Mouse (Mus musculus) liver, embryonic 14.5 days (tissue): Measurements from ENCODE around the gene Peli1. TPM values are rescaled to one million over a fixed set of nuclear protein-coding genes. Genes with fewer than 3 reads are reported as not detected.

Source experiments
- ATAC-seq: fragments of 200-750 bp; cut with Nextera tagmentation; 2 replicates; pipeline ENCODE4 v1.8.0; 2017; ENCODE audit warnings: moderate number of reproducible peaks, mild to moderate bottlenecking, moderate library complexity; ENCODE audit not compliant: insufficient read depth
- DNase-seq, 3 experiments: peaks; one replicate each; pipeline ENCODE4 v3.0.0-alpha.2; 2012 to 2013; ENCODE audit warnings: low read depth in 3 of 3, low spot score in 3 of 3
- H3K27ac ChIP-seq: fragments of 300-500 bp; sonication (generic); 2 replicates; pipeline ENCODE4 v1.5.1; 2014; ENCODE audit warnings: moderate library complexity, mild to moderate bottlenecking, control low read depth, inconsistent platforms
- H3K27me3 ChIP-seq: fragments of 300-500 bp; sonication (generic); 2 replicates; pipeline ENCODE4 v1.6.1; 2014; ENCODE audit warnings: mild to moderate bottlenecking, low read length, moderate library complexity; ENCODE audit not compliant: control insufficient read depth, insufficient read depth
- H3K36me3 ChIP-seq: fragments of 300-500 bp; sonication (generic); replicated peaks from 2 replicates; pipeline ENCODE4 v1.6.1; 2014; ENCODE audit warnings: low read depth; ENCODE audit not compliant: control insufficient read depth, insufficient read depth
- H3K4me1 ChIP-seq, 2 experiments: fragments of 200-500 bp in 1 of 2; fragments of 300-500 bp in 1 of 2; sonication (generic) in 1 of 2; replicated peaks; 2 replicates each; pipeline ENCODE4 v1.6.1; 2012 to 2014; ENCODE audit warnings: antibody characterized with exemption in 1 of 2, inconsistent platforms in 1 of 2, low read length in 1 of 2; ENCODE audit not compliant: control insufficient read depth in 2 of 2, insufficient read depth in 2 of 2
- H3K4me2 ChIP-seq: fragments of 300-500 bp; sonication (generic); 2 replicates; pipeline ENCODE4 v1.6.1; 2014; ENCODE audit warnings: low read depth, mild to moderate bottlenecking, control low read depth, moderate library complexity
- H3K4me3 ChIP-seq, 2 experiments: fragments of 200-500 bp in 1 of 2; fragments of 300-500 bp in 1 of 2; sonication (generic) in 1 of 2; 2 replicates each; pipeline ENCODE4 v1.5.1; 2012 to 2014; ENCODE audit warnings: low read depth in 2 of 2, low read length in 2 of 2, mild to moderate bottlenecking in 2 of 2, control low read depth in 1 of 2, inconsistent platforms in 1 of 2, moderate library complexity in 1 of 2; ENCODE audit not compliant: insufficient read depth in 1 of 2
- H3K9ac ChIP-seq: fragments of 300-500 bp; sonication (generic); replicated peaks from 2 replicates; pipeline ENCODE4 v1.6.1; 2014; ENCODE audit warnings: mild to moderate bottlenecking, control low read depth, moderate library complexity
- H3K9me3 ChIP-seq: fragments of 300-500 bp; sonication (generic); 2 replicates; pipeline ENCODE4 v1.6.1; 2016; ENCODE audit warnings: low read length, mixed read lengths; ENCODE audit not compliant: control insufficient read depth
- CTCF ChIP-seq: IDR thresholded peaks from 2 replicates; pipeline ENCODE4 v1.5.1; 2016; ENCODE audit warnings: antibody characterized with exemption, low read depth, control low read depth
- EP300 ChIP-seq: IDR thresholded peaks from 2 replicates; pipeline ENCODE4 v1.6.1; 2016; ENCODE audit warnings: antibody characterized with exemption, low read depth
- WGBS: fragments of 180-500 bp; shearing (Covaris S2); extraction: QIAGEN DNeasy Blood & Tissue Kit; methylation state at CpG from one replicate; pipeline ENCODE4 v1.1.7; 2014; ENCODE audit not compliant: insufficient replicate concordance; 5-methylcytosine and 5-hydroxymethylcytosine counted together
- polyA plus RNA-seq, 2 experiments: library from polyadenylated mRNA; depleted of rRNA in 1 of 2; stranded (reverse) in 1 of 2; unstranded in 1 of 2; fragments of >200 nt; fragmentation: Nextera tagmentation in 1 of 2; extraction: Ambion mirVana in 1 of 2; gene quantifications; 2 replicates each; pipeline versions ENCODE4 v1.2.1 to v1.2.3; 2012 to 2014

Gene Peli1
- polyA plus RNA-seq, 2 experiments: 5.7 to 11.5 TPM

DNA sequence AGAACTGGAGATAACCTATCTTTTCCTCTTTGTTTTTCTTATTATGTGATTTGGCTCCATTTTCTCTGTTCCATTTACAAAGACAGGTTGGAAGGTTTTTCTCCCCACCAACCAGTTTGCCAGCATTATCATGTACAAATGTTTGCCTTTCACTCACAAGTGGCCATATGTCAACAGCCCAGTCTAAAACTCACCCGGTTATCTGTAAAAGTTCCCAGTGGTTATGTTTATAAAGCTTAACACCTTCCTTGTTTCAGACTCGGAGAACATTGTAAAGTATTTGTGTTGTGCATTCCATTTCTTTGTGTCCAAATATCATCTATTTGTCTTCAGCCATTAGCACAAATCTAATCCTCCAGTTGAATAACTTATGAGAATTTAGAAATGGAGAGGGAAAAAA lies 11.7 kb upstream of the Peli1 start:
- TF ChIP-seq EP300: no peak
- no peak for TF ChIP-seq CTCF
- Histone ChIP-seq H3K4me3 (no peak overlapping the region), H3K4me2 (no peak overlapping the region), H3K27ac (no peak overlapping the region), H3K27me3 (peaks cover 3% of the 10 kb centered on the region), H3K4me1 (peaks cover 3 to 8% of the 10 kb centered on the region in 2 experiments; a peak in 2 of 4 replicates), H3K36me3 (no peaks in the 10 kb centered on the region), H3K9me3 (no peaks in the 10 kb centered on the region), H3K9ac (no peak overlapping the region)
- WGBS: 52% methylated on average over 2 of the region's 2 CpGs
- DNase-seq (no peak), ATAC-seq (no peak)

DNA sequence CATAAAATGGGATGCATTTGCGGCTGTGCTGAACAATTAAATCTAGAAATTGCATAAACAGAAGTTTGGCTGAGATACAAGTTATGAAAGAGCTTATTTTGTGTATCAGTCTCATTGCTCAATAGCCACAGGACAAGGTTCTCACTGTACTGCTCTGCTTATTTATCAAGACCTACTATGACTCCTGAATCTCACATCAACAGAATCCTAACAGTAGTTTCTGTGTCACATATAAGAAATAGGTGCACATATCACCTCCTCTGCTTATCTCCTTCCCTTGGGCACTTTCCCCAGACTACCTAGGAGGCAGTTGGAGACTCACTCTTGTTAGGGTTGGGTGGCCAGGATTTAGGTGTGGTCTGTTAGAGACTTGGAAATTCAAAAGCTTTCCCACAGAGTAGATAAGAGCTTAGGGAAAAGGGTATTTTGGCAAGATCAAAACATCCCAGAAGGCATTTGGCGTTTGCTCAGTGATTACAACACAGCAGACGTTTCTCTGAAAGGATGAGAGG lies 11.2 kb upstream of the Peli1 start:
- TF ChIP-seq CTCF: no peak
- TF ChIP-seq EP300: no peak
- Histone ChIP-seq H3K4me1 (peaks cover 3 to 8% of the 10 kb centered on the region in 2 experiments; a peak in 2 of 4 replicates), H3K4me2 (no peak overlapping the region), H3K9me3 (no peaks in the 10 kb centered on the region), H3K27me3 (peaks cover 3% of the 10 kb centered on the region), H3K27ac (no peak overlapping the region), H3K9ac (no peak overlapping the region), H3K36me3 (no peaks in the 10 kb centered on the region), H3K4me3 (no peak overlapping the region)
- no peak for DNase-seq
- no peak for ATAC-seq
- 44% methylated on average over 3 of the region's 3 CpGs for WGBS

DNA sequence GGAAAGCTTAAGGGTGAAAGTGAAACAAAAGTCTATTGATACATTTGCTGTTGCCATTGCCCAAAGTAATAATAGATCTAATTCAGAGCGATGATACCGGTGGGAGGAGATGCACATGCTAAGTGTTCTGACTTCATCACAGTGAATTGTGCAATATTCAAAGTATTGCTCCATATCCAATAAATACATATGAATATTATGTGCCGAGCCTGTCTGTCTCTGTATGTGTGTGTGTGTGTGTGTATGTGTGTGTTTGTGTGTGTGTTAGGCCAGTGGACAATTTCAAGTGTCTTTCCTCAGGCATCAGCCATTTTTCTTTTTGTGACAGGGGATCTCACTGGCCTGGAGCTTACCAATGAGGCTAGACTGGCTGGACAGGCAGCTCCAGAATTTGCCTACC lies 9.9 kb upstream of the Peli1 start:
- no peak for ATAC-seq
- DNase-seq: no peak
- Histone ChIP-seq H3K4me1 (peaks cover 3 to 8% of the 10 kb centered on the region in 2 experiments; a peak in 2 of 4 replicates), H3K9ac (no peak overlapping the region), H3K9me3 (no peaks in the 10 kb centered on the region), H3K4me2 (no peak overlapping the region), H3K27ac (no peak overlapping the region), H3K27me3 (no peaks in the 10 kb centered on the region; the same call in none of the 2 replicates), H3K36me3 (no peaks in the 10 kb centered on the region), H3K4me3 (no peak overlapping the region)
- TF ChIP-seq EP300: no peak
- TF ChIP-seq CTCF: no peak
- 66% methylated on average over 3 of the region's 3 CpGs for WGBS

DNA sequence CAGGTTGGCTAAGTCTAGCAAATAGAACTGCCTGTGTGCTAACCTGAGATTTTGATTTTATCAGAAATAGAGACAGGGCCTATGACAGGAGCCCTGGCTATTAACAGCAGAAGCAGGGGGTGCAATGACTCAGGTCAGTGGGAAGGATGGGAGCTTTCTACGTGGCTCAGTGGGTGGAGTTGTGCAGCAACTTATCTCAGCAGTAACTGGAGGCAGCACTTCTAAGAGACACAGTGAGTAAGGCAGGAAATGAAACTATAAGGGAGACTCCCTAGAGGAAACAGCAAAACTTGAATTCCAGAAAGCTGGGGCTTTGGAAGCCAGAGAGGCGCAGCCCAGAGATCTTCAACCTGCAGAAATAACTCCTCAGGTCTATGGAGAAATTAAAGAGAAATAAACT lies 8.4 kb upstream of the Peli1 start:
- Histone ChIP-seq H3K27me3 (no peaks in the 10 kb centered on the region; the same call in 1 of the 2 replicates), H3K4me3 (no peak overlapping the region), H3K4me2 (peak overlapping the region; percentile 16; the same call in 1 of the 2 replicates), H3K4me1 (peaks cover 3 to 8% of the 10 kb centered on the region in 2 experiments; a peak in 2 of 4 replicates), H3K9ac (no peak overlapping the region), H3K9me3 (no peaks in the 10 kb centered on the region), H3K27ac (no peak overlapping the region), H3K36me3 (no peaks in the 10 kb centered on the region)
- WGBS: 8% methylated on average over 2 of the region's 2 CpGs
- ATAC-seq (peak; percentile 87), DNase-seq (peak; percentile 34 to 38 (median 37))
- TF ChIP-seq EP300 (no peak), CTCF (no peak)

DNA sequence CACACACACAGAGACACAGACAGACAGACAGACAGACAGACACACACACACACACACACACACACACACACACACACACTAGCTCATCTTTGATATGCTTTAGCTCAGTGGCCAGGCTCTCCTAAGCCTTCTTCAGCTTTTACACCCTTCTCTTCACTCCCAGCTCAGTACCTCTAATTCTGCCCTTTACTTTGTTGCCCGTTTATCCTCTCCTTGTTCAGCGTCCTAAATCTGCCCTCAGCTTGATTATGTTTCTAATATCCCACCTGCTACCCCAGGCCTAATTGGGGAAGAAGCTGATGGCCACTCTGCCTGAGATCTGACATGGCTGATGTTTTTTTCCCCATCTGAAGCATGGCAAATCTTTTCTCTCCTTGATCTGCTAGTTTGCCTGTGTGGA lies 2.7 kb upstream of the Peli1 start:
- H3K4me1 ChIP-seq: peaks cover 7% of the 10 kb centered on the region in 2 experiments
- no peaks in the 10 kb centered on the region for H3K36me3 ChIP-seq
- no peaks in the 10 kb centered on the region; the same call in 1 of the 2 replicates for H3K27me3 ChIP-seq
- H3K4me3 ChIP-seq: no peak overlapping the region
- no peak for ATAC-seq
- no peak overlapping the region for H3K27ac ChIP-seq
- 34% methylated on average over 2 of the region's 2 CpGs for WGBS
- no peak overlapping the region for H3K9ac ChIP-seq
- no peak overlapping the region for H3K4me2 ChIP-seq
- TF ChIP-seq EP300: no peak
- no peak for DNase-seq
- H3K9me3 ChIP-seq: no peaks in the 10 kb centered on the region
